Mouse (Mus musculus): ENCODE results near the gene Helb. TPM values are rescaled to one million over a fixed set of nuclear protein-coding genes. Genes with fewer than 3 reads are reported as not detected.
A peak's percentile ranks its signal among the peaks of the same experiment; 100 is the strongest.

The Helb gene
- 2.0 and 2.2 TPM in 2 replicates for polyA plus RNA-seq (2014; fragmentation: Nextera tagmentation; extraction: Ambion mirVana)

GRCm38 (mm10) chr10:120112507-120113396 lies at the start of gene Helb:
Gene Helb, minus strand, starts transcription at chr10:120112987.
- peak within 1 kb of the TSS; percentile 50 for H3K4me3 ChIP-seq (replicated peaks; ENCODE audit: low read length)
- H3K9ac ChIP-seq = peak within 1 kb of the TSS; percentile 51
- peak within 1 kb of the TSS; percentile 70 for H3K4me2 ChIP-seq (replicated peaks)
- no peaks in the 10 kb centered on the region for H3K4me1 ChIP-seq (replicated peaks; ENCODE audit: control insufficient read depth, insufficient read depth, low read length)
- DNase-seq (ENCODE audit: low spot score) = peak; percentile 93
- no peaks in the 10 kb centered on the region for H3K36me3 ChIP-seq (replicated peaks; ENCODE audit: control insufficient read depth, insufficient read depth)
- H3K27ac ChIP-seq = no peak within 1 kb of the TSS
- WGBS = under 1% methylated on average over 55 of the region's 55 CpGs
- H3K9me3 ChIP-seq (ENCODE audit: control insufficient read depth, low read length) = no peaks in the 10 kb centered on the region
- no peaks in the 10 kb centered on the region for H3K27me3 ChIP-seq (ENCODE audit: control insufficient read depth, insufficient read depth, low read length)
- peak; percentile 98 for ATAC-seq (ENCODE audit: low FRiP score)

- ATAC-seq (ENCODE audit: low FRiP score) (no peak), DNase-seq (ENCODE audit: low spot score) (no peak)
- WGBS = 86% methylated on average over 9 of the region's 9 CpGs
- Histone ChIP-seq H3K9ac (no peak overlapping the region), H3K9me3 (ENCODE audit: control insufficient read depth, low read length) (no peaks in the 10 kb centered on the region), H3K4me2 (replicated peaks) (no peak overlapping the region), H3K27ac (no peak overlapping the region), H3K27me3 (ENCODE audit: control insufficient read depth, insufficient read depth, low read length) (no peaks in the 10 kb centered on the region), H3K4me1 (replicated peaks; ENCODE audit: control insufficient read depth, insufficient read depth, low read length) (no peaks in the 10 kb centered on the region), H3K4me3 (replicated peaks; ENCODE audit: low read length) (no peak overlapping the region), H3K36me3 (replicated peaks; ENCODE audit: control insufficient read depth, insufficient read depth) (no peaks in the 10 kb centered on the region)
Observed at GRCm38 (mm10) chr10:120160533-120160932, 47.7 kb upstream of the Helb start.

DNA sequence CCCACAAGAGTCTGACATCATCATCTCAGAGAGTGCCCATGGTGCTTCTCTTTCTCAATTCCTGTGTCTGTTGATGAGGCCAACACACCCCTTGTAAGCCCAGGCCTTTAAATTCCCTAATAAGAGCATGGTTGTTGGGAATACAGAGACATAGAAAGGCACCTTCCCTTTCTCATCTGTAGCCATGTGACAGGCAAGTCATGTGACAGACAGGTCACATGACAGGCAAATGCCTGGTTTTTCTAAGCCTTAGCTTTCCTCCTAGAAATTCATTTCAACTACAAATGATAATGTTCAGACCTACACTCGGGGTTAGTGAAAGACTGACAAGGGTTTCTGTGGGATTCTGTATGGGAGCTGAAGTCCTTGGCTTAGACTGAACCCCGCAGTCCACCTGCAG lies 41.1 kb upstream of the Helb start:
- no peak overlapping the region for H3K27ac ChIP-seq
- ATAC-seq (ENCODE audit: low FRiP score) (no peak), DNase-seq (ENCODE audit: low spot score) (no peak)
- H3K4me1 ChIP-seq (replicated peaks; ENCODE audit: control insufficient read depth, insufficient read depth, low read length) = no peaks in the 10 kb centered on the region
- no peak overlapping the region for H3K4me3 ChIP-seq (replicated peaks; ENCODE audit: low read length)
- no peaks in the 10 kb centered on the region for H3K36me3 ChIP-seq (replicated peaks; ENCODE audit: control insufficient read depth, insufficient read depth)
- no peak overlapping the region for H3K4me2 ChIP-seq (replicated peaks)
- H3K9ac ChIP-seq = no peak overlapping the region
- 91% methylated on average over 2 of the region's 2 CpGs for WGBS
- H3K9me3 ChIP-seq (ENCODE audit: control insufficient read depth, low read length) = no peaks in the 10 kb centered on the region
- H3K27me3 ChIP-seq (ENCODE audit: control insufficient read depth, insufficient read depth, low read length) = no peaks in the 10 kb centered on the region

DNA sequence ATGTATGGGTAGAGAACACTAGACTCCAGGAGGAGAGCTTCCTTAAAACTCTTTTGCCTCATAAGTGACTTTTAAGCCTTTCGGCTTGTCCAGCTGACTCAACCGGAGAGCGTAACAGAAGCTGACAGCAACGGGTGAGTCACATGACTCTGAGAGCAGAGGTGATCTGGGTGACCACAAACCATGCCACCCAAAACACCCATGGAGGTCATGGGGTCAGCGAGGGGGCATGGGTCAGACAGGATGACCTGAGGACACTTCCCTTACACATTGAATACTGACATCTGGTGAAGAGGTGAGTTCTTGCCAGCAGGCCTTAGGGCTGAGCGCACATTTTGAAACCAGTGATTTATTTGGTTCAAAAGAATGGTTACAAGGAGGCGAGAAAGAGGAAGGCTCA lies 38.9 kb upstream of the Helb start:
- ATAC-seq (ENCODE audit: low FRiP score) (no peak), DNase-seq (ENCODE audit: low spot score) (no peak)
- no peaks in the 10 kb centered on the region for H3K9me3 ChIP-seq (ENCODE audit: control insufficient read depth, low read length)
- WGBS = 93% methylated on average over 7 of the region's 7 CpGs
- H3K9ac ChIP-seq = no peak overlapping the region
- H3K4me1 ChIP-seq (replicated peaks; ENCODE audit: control insufficient read depth, insufficient read depth, low read length) = no peaks in the 10 kb centered on the region
- H3K27me3 ChIP-seq (ENCODE audit: control insufficient read depth, insufficient read depth, low read length) = no peaks in the 10 kb centered on the region
- H3K27ac ChIP-seq = no peak overlapping the region
- no peaks in the 10 kb centered on the region for H3K36me3 ChIP-seq (replicated peaks; ENCODE audit: control insufficient read depth, insufficient read depth)
- no peak overlapping the region for H3K4me3 ChIP-seq (replicated peaks; ENCODE audit: low read length)
- H3K4me2 ChIP-seq (replicated peaks) = no peak overlapping the region

DNA sequence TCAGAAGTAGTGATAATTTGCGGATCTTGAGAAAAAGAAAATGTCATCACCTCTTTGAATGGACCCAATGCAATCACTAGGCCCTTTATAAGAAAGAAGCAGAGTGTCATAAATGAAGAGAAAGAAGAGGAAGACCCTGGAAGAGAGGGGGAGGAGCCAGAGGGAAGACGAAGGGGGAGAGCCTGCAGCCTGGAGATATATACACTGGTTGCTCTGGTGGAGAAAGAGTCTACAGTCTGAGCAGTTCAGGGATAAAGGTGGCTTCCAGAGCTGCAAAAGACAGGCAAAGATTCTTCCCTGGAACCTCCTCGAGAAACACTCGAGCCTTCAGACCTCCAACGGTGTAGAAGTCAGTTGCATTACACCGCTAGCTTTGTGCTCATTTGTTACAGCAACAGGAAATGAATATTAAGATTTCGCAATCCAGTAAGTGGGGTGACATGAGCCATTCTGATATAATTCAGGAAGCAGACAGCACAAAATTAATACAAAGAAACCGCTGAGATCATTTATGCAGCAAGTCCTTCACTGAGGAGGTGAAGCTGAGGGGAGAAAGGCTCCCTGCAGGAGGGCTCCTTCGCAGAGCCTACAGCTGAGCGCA lies 28.2 kb upstream of the Helb start:
- H3K4me3 ChIP-seq (replicated peaks; ENCODE audit: low read length) = no peak overlapping the region
- H3K9ac ChIP-seq = no peak overlapping the region
- H3K4me2 ChIP-seq (replicated peaks) = no peak overlapping the region
- WGBS = 68% methylated on average over 10 of the region's 10 CpGs
- peaks cover 20% of the 10 kb centered on the region for H3K9me3 ChIP-seq (ENCODE audit: control insufficient read depth, low read length)
- DNase-seq (ENCODE audit: low spot score) = no peak
- H3K27me3 ChIP-seq (ENCODE audit: control insufficient read depth, insufficient read depth, low read length) = no peaks in the 10 kb centered on the region
- no peak for ATAC-seq (ENCODE audit: low FRiP score)
- H3K27ac ChIP-seq = no peak overlapping the region
- H3K36me3 ChIP-seq (replicated peaks; ENCODE audit: control insufficient read depth, insufficient read depth) = no peaks in the 10 kb centered on the region
- no peaks in the 10 kb centered on the region for H3K4me1 ChIP-seq (replicated peaks; ENCODE audit: control insufficient read depth, insufficient read depth, low read length)

DNA sequence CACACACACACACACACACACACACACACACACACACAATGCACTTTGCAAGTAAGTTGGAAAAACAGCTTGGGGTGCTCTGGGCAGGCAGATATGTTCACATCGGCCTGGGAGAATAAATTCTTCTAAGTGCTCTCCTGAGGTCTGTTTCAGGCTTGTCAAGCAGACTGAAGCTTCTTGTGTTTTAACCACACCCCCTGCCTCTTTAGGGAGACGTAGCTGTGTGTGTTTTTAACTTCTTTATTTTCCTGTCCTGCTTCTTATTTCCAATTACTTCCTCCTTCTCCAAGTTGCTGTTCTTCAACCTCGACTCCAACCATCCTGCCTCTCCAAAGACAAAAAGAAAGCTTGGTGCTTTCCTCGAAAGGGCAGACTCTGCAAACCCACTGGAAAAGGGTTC lies 27.4 kb upstream of the Helb start:
- H3K4me3 ChIP-seq (replicated peaks; ENCODE audit: low read length) = no peak overlapping the region
- no peak overlapping the region for H3K4me2 ChIP-seq (replicated peaks)
- no peaks in the 10 kb centered on the region for H3K27me3 ChIP-seq (ENCODE audit: control insufficient read depth, insufficient read depth, low read length)
- H3K36me3 ChIP-seq (replicated peaks; ENCODE audit: control insufficient read depth, insufficient read depth) = no peaks in the 10 kb centered on the region
- WGBS = 71% methylated on average over 4 of the region's 4 CpGs
- no peaks in the 10 kb centered on the region for H3K4me1 ChIP-seq (replicated peaks; ENCODE audit: control insufficient read depth, insufficient read depth, low read length)
- H3K9ac ChIP-seq = no peak overlapping the region
- ATAC-seq (ENCODE audit: low FRiP score) = no peak
- DNase-seq (ENCODE audit: low spot score) = no peak
- peaks cover 19% of the 10 kb centered on the region for H3K9me3 ChIP-seq (ENCODE audit: control insufficient read depth, low read length)
- H3K27ac ChIP-seq = no peak overlapping the region

DNA sequence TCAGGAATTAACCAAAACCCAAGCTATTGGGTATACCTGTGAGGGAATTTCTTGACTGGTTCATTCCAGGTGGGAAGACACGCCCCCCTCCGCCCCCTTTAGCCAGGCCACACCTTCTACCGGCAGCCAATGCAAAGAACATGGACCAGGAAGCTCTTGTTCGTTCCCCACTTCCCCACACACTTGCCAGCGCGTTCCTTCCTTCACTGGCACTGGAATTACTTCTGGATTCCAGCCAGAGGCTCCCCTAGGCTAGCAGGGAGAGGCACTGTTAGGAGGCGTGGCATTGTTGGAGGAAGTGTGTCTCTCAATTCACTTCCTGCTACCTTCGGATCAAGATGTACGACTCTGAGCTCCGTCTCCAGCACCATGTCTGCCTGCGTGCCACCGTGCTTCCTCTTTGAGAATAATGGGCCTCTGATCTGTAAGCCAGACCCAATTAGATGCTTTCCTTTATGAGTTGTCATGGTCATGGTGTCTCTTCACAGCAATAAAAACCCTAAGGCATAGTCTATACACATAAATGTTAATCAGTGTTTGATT lies 23.3 kb upstream of the Helb start:
- H3K4me3 ChIP-seq (replicated peaks; ENCODE audit: low read length) = no peak overlapping the region
- H3K36me3 ChIP-seq (replicated peaks; ENCODE audit: control insufficient read depth, insufficient read depth) = no peaks in the 10 kb centered on the region
- H3K27ac ChIP-seq = no peak overlapping the region
- 87% methylated on average over 12 of the region's 12 CpGs for WGBS
- no peak overlapping the region for H3K9ac ChIP-seq
- DNase-seq (ENCODE audit: low spot score) (no peak), ATAC-seq (ENCODE audit: low FRiP score) (no peak)
- H3K9me3 ChIP-seq (ENCODE audit: control insufficient read depth, low read length) = no peaks in the 10 kb centered on the region
- H3K27me3 ChIP-seq (ENCODE audit: control insufficient read depth, insufficient read depth, low read length) = no peaks in the 10 kb centered on the region
- 0 out of 2 replicates have a peak, but pooled peaks cover 3% of the 10 kb centered on the region for H3K4me1 ChIP-seq (replicated peaks; ENCODE audit: control insufficient read depth, insufficient read depth, low read length)
- H3K4me2 ChIP-seq (replicated peaks) = no peak overlapping the region

DNA sequence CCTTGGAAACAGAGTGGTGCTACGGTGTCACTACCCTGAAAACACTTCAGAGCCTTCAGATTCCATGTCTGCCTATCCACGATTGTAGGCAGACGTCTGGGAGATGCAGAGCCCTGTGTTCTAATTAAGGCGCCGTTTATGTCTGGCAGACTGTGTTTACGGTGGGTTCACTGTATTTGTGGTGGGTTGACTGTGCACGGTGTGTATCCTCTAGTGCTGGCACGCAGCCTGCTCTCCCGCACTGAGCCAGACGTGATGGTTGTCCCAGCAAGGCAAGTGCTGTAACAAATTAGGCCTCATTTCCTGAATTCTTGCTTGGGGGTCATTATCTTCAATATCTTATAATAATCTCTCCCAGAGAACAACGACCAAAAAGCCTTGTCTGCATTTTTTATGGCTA lies 20.9 kb upstream of the Helb start:
- Histone ChIP-seq H3K4me2 (replicated peaks) (no peak overlapping the region), H3K4me1 (replicated peaks; ENCODE audit: control insufficient read depth, insufficient read depth, low read length) (0 out of 2 replicates have a peak, but pooled peaks cover 3% of the 10 kb centered on the region), H3K27ac (no peak overlapping the region), H3K36me3 (replicated peaks; ENCODE audit: control insufficient read depth, insufficient read depth) (no peaks in the 10 kb centered on the region), H3K27me3 (ENCODE audit: control insufficient read depth, insufficient read depth, low read length) (no peaks in the 10 kb centered on the region), H3K4me3 (replicated peaks; ENCODE audit: low read length) (no peak overlapping the region), H3K9me3 (ENCODE audit: control insufficient read depth, low read length) (no peaks in the 10 kb centered on the region), H3K9ac (no peak overlapping the region)
- 58% methylated on average over 11 of the region's 11 CpGs for WGBS
- ATAC-seq (ENCODE audit: low FRiP score) (no peak), DNase-seq (ENCODE audit: low spot score) (no peak)

GRCm38 (mm10) chr10:120130621-120131020 lies 17.8 kb upstream of the Helb start:
- DNase-seq (ENCODE audit: low spot score) (peak; percentile 72), ATAC-seq (ENCODE audit: low FRiP score) (no peak)
- 69% methylated on average over 16 of the region's 16 CpGs for WGBS
- no peak overlapping the region for H3K9ac ChIP-seq
- H3K27me3 ChIP-seq (ENCODE audit: control insufficient read depth, insufficient read depth, low read length) = no peaks in the 10 kb centered on the region
- no peaks in the 10 kb centered on the region for H3K9me3 ChIP-seq (ENCODE audit: control insufficient read depth, low read length)
- no peaks in the 10 kb centered on the region for H3K36me3 ChIP-seq (replicated peaks; ENCODE audit: control insufficient read depth, insufficient read depth)
- H3K4me1 ChIP-seq (replicated peaks; ENCODE audit: control insufficient read depth, insufficient read depth, low read length) = peaks cover 3% of the 10 kb centered on the region; the same call in 1 of the 2 replicates
- H3K4me3 ChIP-seq (replicated peaks; ENCODE audit: low read length) = no peak overlapping the region
- H3K4me2 ChIP-seq (replicated peaks) = no peak overlapping the region
- H3K27ac ChIP-seq = no peak overlapping the region
